Mouse (Mus musculus) myocyte (in vitro differentiated cells): ENCODE data around the gene Naa25.

ENCODE experiments used
- MAX ChIP-seq: IDR thresholded peaks from one replicate; pipeline ENCODE4 v1.6.1; 2011; ENCODE audit warnings: low read depth, mild to moderate bottlenecking, control low read depth
- POLR2A ChIP-seq: IDR thresholded peaks from one replicate; pipeline ENCODE4 v1.6.1; 2011; ENCODE audit warnings: low read depth, mild to moderate bottlenecking, control low read depth, moderate library complexity; ENCODE audit not compliant: insufficient read length
- POLR2AphosphoS2 ChIP-seq: IDR thresholded peaks from one replicate; pipeline ENCODE4 v1.6.1; 2011; ENCODE audit warnings: low read depth, control low read depth; ENCODE audit not compliant: insufficient read length
- TCF12 ChIP-seq: IDR thresholded peaks from one replicate; pipeline ENCODE4 v1.6.1; 2011; ENCODE audit warnings: mild to moderate bottlenecking, control low read depth; ENCODE audit not compliant: poor library complexity, insufficient read depth, severe bottlenecking
- USF1 ChIP-seq: IDR thresholded peaks from one replicate; pipeline ENCODE4 v1.6.1; 2011; ENCODE audit warnings: low read depth, mild to moderate bottlenecking, control low read depth, moderate library complexity

DNA sequence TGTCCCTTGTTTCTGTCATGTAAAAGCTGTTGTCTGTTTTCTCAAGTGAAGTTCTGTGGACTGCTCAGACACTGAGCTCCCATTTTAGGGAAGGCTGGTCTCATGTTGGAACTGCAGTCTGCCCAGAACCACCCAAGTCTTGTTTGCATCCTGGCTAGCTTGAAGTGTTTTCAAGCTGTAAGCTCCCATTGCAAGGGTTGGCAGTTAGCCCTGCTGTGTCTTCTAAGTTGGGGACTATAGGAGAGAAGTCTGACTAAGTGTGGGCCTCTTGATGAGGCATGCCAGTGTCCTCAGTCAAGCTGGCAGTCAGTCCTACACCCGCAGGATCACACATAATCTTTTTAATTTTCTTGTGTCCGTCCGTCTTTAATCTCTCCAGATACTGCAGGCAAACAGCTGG, 31.2 kb downstream of the Naa25 start:
- TF ChIP-seq POLR2A (no peak), MAX (no peak), POLR2AphosphoS2 (no peak), USF1 (no peak), TCF12 (no peak)
